Comparison of ENCODE assay signal across 10 mouse cellular contexts in genomic region chr2:156432874-156433868, GRCm38 (mm10). TPM values are rescaled to one million over a fixed set of nuclear protein-coding genes. Genes with fewer than 3 reads are reported as not detected.
DNase-seq lines count a peak whose midpoint lies in the region; ATAC-seq and TF ChIP-seq lines count a peak whose summit lies in the region.
"Had no signal": no experiment of that assay in that cellular context is flagged by ENCODE, and none has a peak within 500 bp of the region (broad histone marks: within the 10 kb centered on the region; RNA-seq: fewer than 3 reads in every experiment).

No protein-coding gene starts in this region.

- no peak overlapping the region for H3K4me3 ChIP-seq in layer of hippocampus, adult 2 months
- no peak overlapping the region for H3K4me3 ChIP-seq in heart, postnatal 0 days (ENCODE audit: low read depth, low read length)
- no peak overlapping the region for H3K4me3 ChIP-seq in limb, embryonic 10.5 days
- H3K4me3 ChIP-seq: erythroblast, embryonic 14.5 days had no signal

- TF ChIP-seq CTCF in layer of hippocampus, adult 2 months (conservative IDR thresholded peaks at IDR 0.05) = no peak
- TF ChIP-seq CTCF in heart, postnatal 0 days (IDR thresholded peaks at IDR 0.05; ENCODE audit: low read depth) = no peak

- no peaks in the 10 kb centered on the region for H3K36me3 ChIP-seq in heart, postnatal 0 days (replicated peaks; ENCODE audit: control insufficient read depth, insufficient read depth, low read length)
- no peaks in the 10 kb centered on the region for H3K36me3 ChIP-seq in limb, embryonic 10.5 days
- H3K36me3 ChIP-seq: G1E had no signal

- H3K27ac ChIP-seq in layer of hippocampus, adult 2 months = peak overlapping the region; percentile 82
- peak overlapping the region; percentile 74 for H3K27ac ChIP-seq in heart, postnatal 0 days (ENCODE audit: low read depth)
- H3K27ac ChIP-seq in limb, embryonic 10.5 days = peak overlapping the region; percentile 32; the same call in 1 of the 2 replicates

- TF ChIP-seq EP300 in heart, postnatal 0 days (IDR thresholded peaks at IDR 0.05; ENCODE audit: low read depth) = no peak

- H3K27me3 ChIP-seq in heart, postnatal 0 days (ENCODE audit: control insufficient read depth, insufficient read depth, low read length) = no peaks in the 10 kb centered on the region
- peaks cover 5% of the 10 kb centered on the region; the same call in 1 of the 2 replicates for H3K27me3 ChIP-seq in limb, embryonic 10.5 days (ENCODE audit: low read depth, poor library complexity, severe bottlenecking)

- H3K4me2 ChIP-seq in heart, postnatal 0 days (ENCODE audit: low read depth, low read length) = no peak overlapping the region

- WGBS in heart, postnatal 0 days = 30% methylated on average over 9 of the region's 9 CpGs
- WGBS in limb, embryonic 10.5 days = 66% methylated on average over 9 of the region's 9 CpGs

- no peaks in the 10 kb centered on the region for H3K9me3 ChIP-seq in heart, postnatal 0 days (replicated peaks; ENCODE audit: control insufficient read depth, low read length)
- no peaks in the 10 kb centered on the region for H3K9me3 ChIP-seq in limb, embryonic 10.5 days (replicated peaks)
- H3K9me3 ChIP-seq: G1E had no signal

- peaks cover 11% of the 10 kb centered on the region for H3K4me1 ChIP-seq in heart, postnatal 0 days (ENCODE audit: control insufficient read depth, insufficient read depth)
- peaks cover 25% of the 10 kb centered on the region for H3K4me1 ChIP-seq in limb, embryonic 10.5 days

- no peak for DNase-seq in layer of hippocampus, adult 2 months (ENCODE audit: low spot score in 2 of 2)
- no peak for DNase-seq in layer of hippocampus, adult 9-10 months (ENCODE audit: low spot score)
- DNase-seq in heart, postnatal 0 days (ENCODE audit: low spot score) = peak; percentile 31
- no peak for DNase-seq in limb, embryonic 10.5 days (ENCODE audit: low spot score)
- DNase-seq in ovary, postnatal 14 days (ENCODE audit: low spot score) = peak; percentile 25
- DNase-seq in frontal cortex, postnatal 36 days (ENCODE audit: low spot score in 2 of 2) = no peak
- DNase-seq in frontal cortex, postnatal 25 days (ENCODE audit: low spot score in 2 of 2) = no peak
- no peak for DNase-seq in cerebellum, adult 8-10 months

- H3K9ac ChIP-seq in heart, postnatal 0 days (replicated peaks; ENCODE audit: low read depth, low read length) = no peak overlapping the region

- peak; percentile 78 for ATAC-seq in heart, postnatal 0 days (ENCODE audit: insufficient read depth, low read depth)

RNA-seq across cellular contexts. Expression of gene Epb41l1, which starts 12.5 kb away (rescaled TPM):
- total RNA-seq in layer of hippocampus, adult 2 months (2021) = 100 to 1,000 TPM; 340 to 347 TPM
- total RNA-seq in heart, postnatal 0 days (2014; rRNA removed; ENCODE audit: low replicate concordance) = 21.5 and 28.2 TPM in 2 replicates
- 0.45 and 0.47 TPM in 2 replicates for polyA plus RNA-seq in heart, postnatal 0 days (2015; fragmentation: Nextera tagmentation; extraction: Ambion mirVana)
- polyA plus RNA-seq in limb, embryonic 10.5 days (2016; fragmentation: Nextera tagmentation; extraction: Ambion mirVana) = 0.46 and 1.1 TPM in 2 replicates

Comparison
In these comparisons a context has a peak if more than half of its experiments do, and no peak if none do; other contexts are left out.
1. DNase-seq: peak in heart, postnatal 0 days (single experiment) and ovary, postnatal 14 days (single experiment); none in layer of hippocampus, adult 2 months (0 of 2), layer of hippocampus, adult 9-10 months (single experiment), limb, embryonic 10.5 days (single experiment), frontal cortex, postnatal 36 days (0 of 2), frontal cortex, postnatal 25 days (0 of 2) and cerebellum, adult 8-10 months (single experiment).
2. H3K27ac ChIP-seq: peak in every context shown above with its lines; median percentile 82 in layer of hippocampus, adult 2 months; 74 in heart, postnatal 0 days; 32 in limb, embryonic 10.5 days.
3. RNA of gene Epb41l1, which starts 12.5 kb away (total RNA-seq): 340 to 347 TPM in layer of hippocampus, adult 2 months; 21.5 to 28.2 TPM in heart, postnatal 0 days; every median in the first group is over 10 times any median in the second.